Mouse (Mus musculus) gonadal fat pad, adult 2 months (tissue): ENCODE measurements around the gene Tgm2. TPM values are rescaled to one million over a fixed set of nuclear protein-coding genes. Genes with fewer than 3 reads are reported as not detected.

ENCODE experiments used
- DNase-seq: peaks from one replicate; pipeline ENCODE4 v3.0.0-alpha.2; 2012; ENCODE audit warnings: low read depth
- polyA plus RNA-seq: library from polyadenylated mRNA; depleted of rRNA; stranded (reverse); fragments of >200 nt; gene quantifications from 2 replicates; pipeline ENCODE4 v1.2.3, GENCODE M21; 2012

Tgm2 gene
- polyA plus RNA-seq, 1 experiment, result 193 TPM

DNA sequence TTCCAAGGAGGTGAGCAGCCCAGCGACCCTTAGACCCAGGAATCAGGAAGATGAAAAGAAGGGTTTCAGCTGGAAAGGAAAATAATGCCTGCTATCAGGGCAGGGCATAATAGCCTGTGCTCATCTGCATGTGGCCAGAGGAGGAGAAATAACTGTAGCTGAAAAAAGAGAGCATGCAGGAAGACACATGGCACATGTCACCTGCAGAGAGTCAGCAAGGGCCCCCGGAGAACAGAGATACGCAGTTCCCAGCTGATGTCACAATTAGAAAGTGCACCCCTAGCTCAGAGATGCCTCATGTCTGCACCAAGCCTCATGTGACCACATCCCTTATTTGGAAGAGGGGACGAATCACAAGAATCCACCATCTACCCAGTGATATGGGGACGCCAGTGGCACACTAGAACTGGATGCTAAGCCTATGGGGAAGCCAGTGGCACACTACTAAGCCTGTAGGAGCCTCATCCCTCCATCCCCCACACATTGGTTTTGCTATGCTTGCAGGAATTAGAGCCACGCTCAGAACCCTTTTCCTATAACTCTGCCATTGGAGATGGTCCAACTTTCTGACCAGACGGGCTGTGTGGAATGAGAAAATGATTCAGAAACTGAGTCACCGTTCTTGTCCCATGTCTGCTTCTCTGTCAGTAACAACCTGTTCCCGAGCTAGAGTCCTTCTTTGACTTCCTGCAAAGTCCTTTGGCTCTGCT, 21.4 kb upstream of the Tgm2 start:
- DNase-seq, result no peak

GRCm38 (mm10) chr2:158166628-158167027, 20.4 kb upstream of the Tgm2 start:
- no peak for DNase-seq

DNA sequence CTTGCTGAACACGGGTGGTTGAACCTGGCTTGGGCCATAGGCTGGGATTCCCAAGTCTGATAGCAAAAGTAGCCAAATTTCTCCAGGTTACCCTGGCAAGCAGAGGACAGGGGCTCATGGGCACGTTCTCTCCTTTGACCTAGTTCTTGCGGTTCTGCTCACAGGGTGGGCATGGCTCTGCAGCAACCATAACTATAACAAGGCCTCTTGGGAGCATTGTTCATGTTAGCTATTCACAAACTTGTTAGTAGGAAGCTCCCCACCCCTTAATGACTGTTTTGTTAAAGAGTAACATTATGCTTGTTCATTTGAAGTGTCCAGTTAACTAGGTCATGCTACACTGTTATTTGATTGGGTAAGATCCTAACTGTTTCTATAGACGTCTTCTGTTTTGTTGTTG, 19.5 kb upstream of the Tgm2 start:
- DNase-seq, result no peak

GRCm38 (mm10) chr2:158163034-158163433, 16.8 kb upstream of the Tgm2 start:
- no peak for DNase-seq

DNA sequence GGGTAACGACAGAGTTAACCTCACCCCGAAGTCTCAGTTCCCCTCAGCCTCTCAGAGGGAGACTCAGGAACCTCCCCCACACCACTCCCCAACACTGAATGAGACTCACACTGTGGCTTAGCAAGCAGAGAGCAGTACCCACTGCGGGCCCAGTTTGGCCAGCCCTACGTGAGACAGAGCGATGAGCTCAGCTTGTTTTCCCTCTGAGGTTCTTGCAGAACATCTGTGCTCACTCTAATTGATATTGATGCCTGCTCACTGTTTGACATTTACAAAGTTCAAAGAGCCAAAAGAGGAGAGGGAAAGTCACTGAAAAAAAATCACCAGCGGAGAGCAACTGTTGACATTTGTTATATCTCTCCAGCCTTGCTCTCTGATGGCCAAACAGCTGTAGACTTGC, 15.5 kb upstream of the Tgm2 start:
- no peak for DNase-seq

DNA sequence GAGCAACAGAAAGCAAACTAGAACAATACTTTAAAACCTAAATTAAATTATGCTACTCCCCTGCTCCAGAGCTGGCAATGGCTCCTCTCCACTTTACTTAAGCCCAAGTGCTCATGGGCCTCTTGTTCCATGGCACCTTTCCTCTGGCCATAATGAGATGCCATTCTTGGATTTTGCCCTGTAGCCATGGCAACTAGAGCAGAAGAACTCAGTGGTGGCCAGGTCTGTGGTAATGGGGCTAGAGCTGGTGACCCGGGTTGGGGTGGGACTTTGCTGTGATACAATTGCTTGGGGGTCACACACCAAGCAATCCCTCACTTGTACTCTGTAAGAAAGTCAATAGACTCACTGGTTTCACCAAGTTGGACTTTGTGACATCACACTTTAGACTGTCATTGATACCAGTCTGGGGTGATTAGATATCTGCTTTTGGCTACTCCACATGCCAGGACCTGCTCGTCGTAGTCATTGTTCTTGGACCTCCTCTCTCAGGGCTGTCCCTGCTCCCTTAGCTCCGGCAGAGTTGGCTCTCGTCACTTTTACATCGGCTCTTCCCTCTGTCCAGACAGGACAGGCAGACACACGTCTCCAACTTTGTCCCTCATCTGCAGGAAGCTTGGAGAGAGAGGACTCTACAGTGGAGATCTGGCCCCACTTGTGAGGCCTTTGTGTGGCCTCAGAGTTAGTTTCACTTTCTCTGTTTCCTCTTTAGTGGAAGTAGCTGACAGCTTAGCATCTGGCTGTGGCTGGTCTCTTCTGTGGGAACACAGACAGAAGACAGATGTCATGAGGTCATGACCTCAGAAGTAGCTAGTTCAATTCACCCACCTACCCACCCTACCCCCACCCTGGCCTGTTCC, 13.4 kb upstream of the Tgm2 start:
- no peak for DNase-seq

DNA sequence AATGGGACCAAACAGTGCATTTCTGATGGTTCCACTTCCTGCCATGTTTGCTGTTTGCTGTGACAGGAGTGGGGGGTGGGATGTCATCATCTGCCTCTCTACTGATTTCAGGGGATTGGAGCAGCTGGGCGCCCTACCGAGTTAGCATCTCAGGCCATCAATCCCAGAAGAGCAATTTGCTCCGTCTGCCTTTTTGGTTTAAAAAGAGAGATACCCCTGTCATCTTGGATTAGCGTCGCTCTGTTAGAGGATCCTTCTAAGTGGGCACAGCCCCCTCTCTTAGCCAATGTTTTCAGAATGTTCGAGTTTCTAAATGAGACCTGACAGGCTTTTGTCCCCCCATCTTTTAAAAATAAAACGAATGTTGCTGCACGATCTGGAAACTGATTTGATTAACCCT, 11.4 kb upstream of the Tgm2 start:
- DNase-seq, result no peak

DNA sequence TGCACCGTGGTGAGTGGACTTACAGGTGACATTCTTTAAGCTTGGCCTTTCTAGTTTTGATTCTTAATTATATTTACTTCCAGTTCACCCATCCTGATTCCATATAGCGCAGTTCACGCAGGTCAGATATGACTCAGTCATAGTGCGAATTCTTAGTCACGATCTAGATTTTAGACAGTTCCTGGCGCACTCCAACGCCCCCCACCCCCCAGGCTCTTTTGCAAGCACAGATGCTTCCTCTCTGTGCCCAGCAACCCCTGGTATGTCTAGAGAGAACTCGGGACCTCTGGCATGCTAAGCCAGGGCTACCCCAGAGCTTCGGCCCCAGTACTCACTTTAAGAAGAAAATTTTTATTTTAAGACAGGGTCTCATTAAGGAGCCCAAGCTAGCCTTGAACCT, 10.3 kb upstream of the Tgm2 start:
- DNase-seq, result no peak

DNA sequence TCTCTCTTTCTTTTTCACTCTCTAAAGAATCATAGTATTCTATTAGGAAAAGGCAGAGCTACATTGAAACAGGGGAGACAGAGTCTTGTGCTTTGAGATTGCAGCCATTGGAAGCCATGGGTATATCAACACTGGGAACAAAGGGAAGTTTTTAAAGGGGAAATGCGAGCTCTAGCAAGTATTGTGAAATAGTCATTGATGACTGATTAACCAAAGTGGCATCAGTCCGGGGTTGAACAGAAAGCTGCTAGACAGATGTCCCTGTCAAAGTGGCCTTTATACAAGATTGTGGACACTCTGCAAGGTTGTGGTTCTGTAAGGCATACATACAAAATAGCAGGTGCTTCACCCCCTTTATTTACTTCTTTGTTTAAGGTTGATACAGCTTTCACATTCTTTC, 9.4 kb upstream of the Tgm2 start:
- no peak for DNase-seq

DNA sequence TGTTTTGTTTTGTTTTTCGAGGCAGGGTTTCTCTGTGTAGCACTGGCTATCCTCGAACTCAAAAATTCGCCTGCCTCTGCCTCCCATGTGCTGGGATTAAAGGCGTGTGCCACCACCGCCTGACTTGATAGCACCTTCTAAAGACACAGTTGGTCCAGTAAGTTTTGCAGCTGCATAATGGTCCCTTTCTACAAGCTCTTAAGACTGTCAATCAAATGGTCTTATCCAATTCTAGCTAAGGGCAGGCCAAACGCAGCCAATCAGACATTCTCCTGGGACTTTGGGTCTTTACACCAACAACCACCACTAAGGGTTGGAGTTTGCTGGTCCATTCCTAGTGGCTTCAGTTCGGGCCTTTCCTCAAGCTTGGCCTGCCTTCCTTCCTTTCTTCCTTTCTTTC, 8.9 kb upstream of the Tgm2 start:
- DNase-seq, result no peak

GRCm38 (mm10) chr2:158154641-158155040, 8.4 kb upstream of the Tgm2 start:
- DNase-seq, result no peak

- no peak for DNase-seq
Measured at GRCm38 (mm10) chr2:158153728-158154343, 7.6 kb upstream of the Tgm2 start.

- DNase-seq, result no peak
Measured at GRCm38 (mm10) chr2:158152685-158153309, 6.6 kb upstream of the Tgm2 start.

DNA sequence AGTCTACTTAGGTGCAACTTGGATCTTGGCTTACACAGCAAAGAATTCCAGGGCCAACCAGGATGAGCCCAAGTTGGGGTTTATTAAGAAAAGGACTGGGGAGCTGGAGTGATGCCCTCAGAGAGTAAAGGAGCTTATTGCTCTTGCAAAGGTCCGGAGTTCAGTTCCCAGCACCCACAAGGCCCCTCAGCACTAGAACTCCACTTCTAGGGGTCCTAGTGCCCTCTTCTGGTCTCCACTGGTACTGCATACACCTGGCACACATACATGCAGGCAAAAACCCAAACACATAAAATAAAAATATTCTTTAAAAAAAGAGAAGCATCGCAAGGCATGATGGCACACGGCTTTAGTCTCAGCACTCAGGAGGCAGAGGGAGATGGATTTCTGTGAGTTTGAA, 4.8 kb upstream of the Tgm2 start:
- no peak for DNase-seq

GRCm38 (mm10) chr2:158146971-158147370, 735 bp upstream of the Tgm2 start:
- no peak for DNase-seq

- DNase-seq, result no peak
Measured at GRCm38 (mm10) chr2:158145528-158146065, 639 bp downstream of the Tgm2 start.

- DNase-seq, result no peak
Measured at GRCm38 (mm10) chr2:158144750-158145527, 1.3 kb downstream of the Tgm2 start.

- no peak for DNase-seq
Measured at GRCm38 (mm10) chr2:158144263-158144662, 2.0 kb downstream of the Tgm2 start.

DNA sequence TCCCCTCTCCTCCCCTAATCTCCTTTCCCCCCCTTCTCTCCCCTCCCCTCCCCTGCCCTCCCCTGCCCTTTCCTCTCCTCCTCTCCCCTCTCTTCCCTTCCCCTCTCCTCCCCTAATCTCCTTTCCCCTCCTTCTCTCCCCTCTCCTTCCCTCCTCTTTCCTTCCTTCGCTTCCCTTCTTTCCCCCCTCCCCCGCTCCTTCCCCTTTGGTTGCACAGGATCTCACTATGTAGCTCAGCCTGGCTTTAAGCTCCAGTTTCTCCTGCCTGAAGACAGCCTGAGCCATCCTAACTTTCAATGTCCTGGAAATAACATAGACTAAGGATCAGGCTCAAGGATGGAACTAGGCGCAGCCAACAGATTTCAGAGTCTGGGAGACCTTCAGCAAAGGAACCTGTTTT, 2.4 kb downstream of the Tgm2 start:
- no peak for DNase-seq

GRCm38 (mm10) chr2:158142981-158143380, 3.3 kb downstream of the Tgm2 start:
- no peak for DNase-seq

DNA sequence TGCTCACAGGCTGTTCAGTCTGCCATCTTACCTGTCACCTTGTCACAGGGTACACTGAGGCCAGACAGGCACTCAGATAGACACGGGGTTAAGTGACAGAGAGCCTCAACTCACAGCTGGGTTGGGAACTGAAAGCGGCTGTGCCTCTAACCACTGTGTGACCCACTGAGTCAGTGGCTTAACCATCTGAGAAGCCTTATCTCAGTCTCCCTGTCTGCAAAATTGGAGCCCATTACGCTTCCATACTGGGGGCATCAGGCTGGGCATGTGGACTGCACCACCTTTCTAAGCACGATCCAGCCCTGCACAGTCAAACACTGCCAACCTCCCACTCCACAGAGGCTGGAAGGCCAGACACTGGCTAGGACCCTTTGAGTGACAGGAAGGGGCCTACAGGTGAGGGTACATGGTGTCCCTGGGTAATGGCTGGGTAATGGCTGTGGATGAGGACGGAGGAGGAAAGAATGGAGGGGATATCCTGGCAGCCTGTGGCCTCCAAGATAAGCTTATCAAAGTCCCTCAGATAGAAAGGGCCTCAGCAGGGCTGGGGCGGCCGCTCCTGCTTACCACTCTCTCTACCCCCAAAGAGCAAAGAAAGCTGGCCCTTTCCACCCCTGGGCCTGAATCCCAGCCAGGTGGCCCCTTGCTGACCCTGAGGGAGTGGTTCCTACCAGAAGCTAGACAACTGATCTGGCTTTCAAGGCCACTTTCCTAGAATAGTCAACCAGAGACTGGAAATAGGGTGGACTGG, 4.4 kb downstream of the Tgm2 start:
- DNase-seq, result no peak
